Mouse (Mus musculus) spleen, postnatal 36 days (tissue): ENCODE results near the gene Oca2.

ENCODE experiments used
- DNase-seq, 2 experiments: peaks; one replicate each; pipeline ENCODE4 v3.0.0; 2022; ENCODE audit warnings: low spot score in 2 of 2, mixed read lengths in 1 of 2

The Oca2 gene

GRCm38 (mm10) chr7:56382706-56383105 lies 143.1 kb downstream of the Oca2 start:
- DNase-seq: no peak

- DNase-seq: no peak
These were observed 148.7 kb downstream of the Oca2 start for GRCm38 (mm10) chr7:56388295-56388694.

DNA sequence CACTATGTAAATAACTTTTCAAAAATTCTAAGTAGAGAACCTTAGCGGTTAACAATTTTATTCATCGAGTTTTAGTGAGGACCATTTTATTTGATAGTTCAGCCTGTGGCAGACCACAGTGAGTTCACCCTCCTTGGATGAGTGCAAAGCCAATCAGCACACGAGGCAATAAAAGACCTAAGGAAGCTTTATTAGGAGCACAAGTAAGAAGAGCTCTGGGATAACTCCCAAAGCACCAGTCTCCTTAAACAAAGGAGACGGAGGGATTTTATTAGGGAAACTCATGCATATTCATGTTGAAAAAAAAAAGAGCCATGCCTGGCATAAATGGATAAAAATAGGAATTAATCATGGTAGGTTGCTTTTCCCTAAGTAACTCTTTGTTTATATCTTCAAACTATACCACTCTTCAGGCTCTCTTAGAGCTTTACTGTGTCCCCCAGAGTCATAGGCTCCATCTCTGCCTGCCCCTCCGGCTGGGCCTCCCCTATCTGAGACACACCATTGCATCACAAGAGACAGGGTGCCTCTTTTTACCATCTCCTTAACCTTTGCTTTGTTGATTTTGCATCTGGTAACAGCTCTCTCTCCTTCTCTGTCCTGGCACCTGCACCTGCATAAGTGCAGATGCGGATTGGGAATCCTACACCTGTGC lies 178.7 kb downstream of the Oca2 start:
- DNase-seq: no peak

DNA sequence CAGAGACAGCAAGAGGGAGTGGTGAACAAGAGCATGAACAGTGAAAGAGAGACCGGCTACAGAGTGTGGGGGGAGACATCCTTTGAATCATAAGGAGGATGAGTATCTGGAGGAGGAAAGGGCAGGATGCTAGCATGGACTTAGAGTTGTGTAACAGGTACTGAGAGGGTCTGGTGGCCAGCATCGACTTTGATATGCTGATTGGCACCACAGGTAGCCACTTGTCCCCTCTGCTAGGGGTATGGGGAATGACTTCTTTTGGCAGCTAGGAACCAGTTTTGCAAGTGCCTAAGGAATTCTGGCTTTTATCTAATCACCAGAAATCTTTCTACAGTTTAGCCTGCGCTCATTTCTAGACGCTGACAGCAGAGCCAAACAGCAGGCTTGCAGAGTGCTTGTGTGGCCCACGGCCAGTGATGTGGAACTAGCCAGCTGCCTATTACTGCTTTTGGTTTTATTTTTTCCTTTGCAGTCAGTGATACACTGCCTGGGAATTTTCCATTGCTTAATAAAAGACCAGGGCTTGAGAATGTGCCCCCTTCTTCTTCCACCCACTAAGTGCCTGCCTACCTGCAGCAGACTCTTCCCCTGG lies 179.8 kb downstream of the Oca2 start:
- DNase-seq: no peak

DNA sequence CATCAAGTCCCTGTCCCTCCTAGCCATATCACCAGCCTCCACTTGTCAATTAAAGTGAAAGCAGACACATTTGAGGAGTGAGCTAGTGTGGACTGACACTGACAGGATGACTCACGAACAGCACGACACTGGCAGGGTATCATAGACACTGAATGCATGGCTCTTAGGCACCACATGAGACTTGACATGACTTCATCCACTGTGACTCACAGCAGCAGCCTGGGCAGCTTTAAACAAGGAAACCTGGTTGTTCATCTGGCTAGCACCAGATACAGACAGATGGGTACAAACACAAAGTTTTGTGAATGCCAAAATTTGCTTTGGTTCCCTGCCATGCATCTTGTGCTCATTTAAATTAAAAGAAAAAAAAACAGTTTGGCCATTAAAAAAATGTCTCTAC lies 182.4 kb downstream of the Oca2 start:
- DNase-seq: no peak

DNA sequence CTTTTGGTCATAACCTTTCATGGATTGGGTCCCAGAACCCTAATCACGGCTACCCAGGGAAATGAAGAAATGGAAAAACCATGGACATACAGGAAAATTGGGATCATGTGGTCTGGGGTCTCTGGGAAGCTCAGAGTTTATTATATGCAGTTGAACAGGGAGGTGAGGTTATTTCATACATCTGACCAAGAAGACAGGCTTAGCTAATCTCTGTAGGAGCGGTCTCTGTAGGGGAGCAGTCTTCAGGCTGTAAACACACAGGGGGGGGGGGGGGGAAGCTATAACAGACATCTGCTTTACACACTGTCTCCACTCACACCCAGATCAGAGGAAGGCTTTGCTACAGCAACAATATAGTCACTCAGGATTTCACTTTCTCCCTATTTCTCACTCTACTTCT lies 184.0 kb downstream of the Oca2 start:
- DNase-seq: no peak

GRCm38 (mm10) chr7:56460814-56461520 lies 221.4 kb downstream of the Oca2 start:
- no peak for DNase-seq

GRCm38 (mm10) chr7:56498242-56498641 lies 258.7 kb downstream of the Oca2 start:
- no peak for DNase-seq

GRCm38 (mm10) chr7:56499319-56499718 lies 259.8 kb downstream of the Oca2 start:
- no peak for DNase-seq

- no peak for DNase-seq
These were observed 260.2 kb downstream of the Oca2 start for GRCm38 (mm10) chr7:56499767-56500166.

DNA sequence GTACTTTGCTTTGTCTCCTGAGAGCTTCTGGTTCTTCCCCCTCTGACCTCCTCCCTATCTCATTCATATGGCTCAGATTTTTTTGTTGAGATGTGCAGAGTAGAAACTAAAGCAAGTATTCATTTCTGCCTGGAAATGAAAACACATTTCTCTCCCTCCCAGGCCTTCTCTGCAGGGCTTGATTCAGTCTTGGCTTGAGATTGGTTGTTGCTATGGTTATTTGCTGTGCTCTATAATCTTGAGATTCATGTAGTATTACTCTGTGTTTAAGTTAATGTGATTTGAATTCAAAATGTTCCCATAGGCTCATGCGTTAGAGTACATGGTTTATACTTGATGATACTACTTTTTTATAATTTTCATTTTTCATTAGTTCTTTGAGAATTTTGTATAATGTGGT lies 260.9 kb downstream of the Oca2 start:
- DNase-seq: no peak

DNA sequence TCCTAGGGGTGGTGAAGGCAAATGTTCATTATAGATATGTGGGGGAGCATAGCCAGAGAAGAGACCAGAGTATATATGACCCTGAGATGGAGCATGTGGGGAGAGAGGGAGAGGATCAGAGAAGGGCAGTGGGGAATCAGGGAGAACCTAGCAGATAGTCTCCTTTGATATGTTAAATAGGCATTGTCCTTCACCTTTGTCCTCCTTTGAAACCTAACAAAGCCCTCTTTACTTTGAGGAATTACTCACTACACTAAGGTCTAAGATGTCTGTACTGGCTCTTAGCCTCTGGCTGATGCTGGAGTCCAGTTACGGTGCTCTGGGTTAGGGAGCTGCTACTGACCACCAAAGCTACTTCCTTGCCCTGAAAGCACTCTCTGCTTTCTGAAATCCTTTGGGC lies 279.0 kb downstream of the Oca2 start:
- no peak for DNase-seq

DNA sequence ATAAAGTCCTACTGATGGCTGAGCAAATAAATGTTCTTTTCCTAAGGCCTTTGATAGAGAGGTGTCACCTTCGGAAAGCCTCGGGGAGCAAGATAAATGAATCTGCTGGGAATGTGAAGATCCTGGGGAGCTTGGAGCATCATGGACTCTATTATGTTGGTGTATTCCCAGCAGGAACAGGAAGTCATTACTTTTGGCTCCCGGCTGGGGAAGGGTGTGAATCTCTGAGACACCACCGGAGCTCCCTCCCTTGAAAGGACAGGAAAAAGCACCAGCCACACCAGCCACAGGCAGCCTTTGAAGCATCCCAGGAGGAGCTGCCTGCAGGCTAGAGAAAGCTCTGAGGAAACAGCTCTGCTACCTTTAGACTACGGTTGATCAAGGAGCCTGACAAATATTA lies 280.2 kb downstream of the Oca2 start:
- no peak for DNase-seq

- DNase-seq: no peak
These were observed 295.3 kb downstream of the Oca2 start for GRCm38 (mm10) chr7:56534856-56535255.

DNA sequence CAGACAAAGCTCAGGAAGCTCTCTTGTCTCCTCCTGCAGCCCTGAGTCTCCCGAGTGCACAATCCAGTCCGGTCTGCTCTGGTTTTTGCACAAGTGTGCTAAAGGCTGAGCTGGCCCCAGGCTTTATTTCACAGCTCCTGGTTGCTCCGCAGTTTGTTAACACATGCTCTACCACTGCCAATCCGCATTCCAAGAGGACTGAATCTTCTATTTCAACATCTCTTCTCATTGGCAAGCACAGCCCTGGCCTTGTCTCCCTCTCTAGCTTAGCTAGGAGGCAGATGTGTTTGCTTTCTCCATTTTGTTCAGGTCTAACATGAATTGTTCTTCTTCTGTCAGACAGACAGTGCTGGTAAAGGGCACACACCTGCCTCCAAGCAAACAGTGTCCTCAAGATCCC lies 309.7 kb downstream of the Oca2 start:
- DNase-seq: no peak

- DNase-seq: no peak
These were observed 312.2 kb downstream of the Oca2 start for GRCm38 (mm10) chr7:56551804-56552203.
